Mouse (Mus musculus) intestine, embryonic 16.5 days (tissue): ENCODE results near the gene Rab11fip5. TPM values are rescaled to one million over a fixed set of nuclear protein-coding genes. Genes with fewer than 3 reads are reported as not detected.

Experiments used
- ATAC-seq: fragments of 200-750 bp; cut with Nextera tagmentation; 2 replicates; pipeline ENCODE4 v1.8.0; 2017; ENCODE audit warnings: moderate TSS enrichment, moderate library complexity
- H3K27ac ChIP-seq: fragments of 300-500 bp; sonication (generic); 2 replicates; pipeline ENCODE4 v1.5.1; 2014; ENCODE audit warnings: mild to moderate bottlenecking, low read length
- H3K27me3 ChIP-seq: fragments of 300-500 bp; sonication (generic); replicated peaks from 2 replicates; pipeline ENCODE4 v1.6.1; 2014; ENCODE audit warnings: low read length, control low read depth, mixed read lengths; ENCODE audit not compliant: control insufficient read depth, insufficient read depth
- H3K36me3 ChIP-seq: fragments of 300-500 bp; sonication (generic); 2 replicates; pipeline ENCODE4 v1.6.1; 2014; ENCODE audit warnings: low read length, control low read depth; ENCODE audit not compliant: control insufficient read depth, insufficient read depth
- H3K4me1 ChIP-seq: fragments of 300-500 bp; sonication (generic); 2 replicates; pipeline ENCODE4 v1.6.1; 2014; ENCODE audit warnings: low read length, control low read depth, mixed read lengths; ENCODE audit not compliant: control insufficient read depth, insufficient read depth
- H3K4me2 ChIP-seq: fragments of 300-500 bp; sonication (generic); 2 replicates; pipeline ENCODE4 v1.6.1; 2014; ENCODE audit warnings: low read depth, low read length, control low read depth
- H3K4me3 ChIP-seq: fragments of 300-500 bp; sonication (generic); 2 replicates; pipeline ENCODE4 v1.5.1; 2014; ENCODE audit warnings: mild to moderate bottlenecking, low read length
- H3K9ac ChIP-seq: fragments of 300-500 bp; sonication (generic); 2 replicates; pipeline ENCODE4 v1.6.1; 2014; ENCODE audit warnings: low read depth, low read length
- H3K9me3 ChIP-seq: fragments of 300-500 bp; sonication (generic); 2 replicates; pipeline ENCODE4 v1.6.1; 2016; ENCODE audit warnings: low read length, control low read depth; ENCODE audit not compliant: control insufficient read depth
- WGBS: fragments of 180-500 bp; shearing (Covaris S2); extraction: QIAGEN DNeasy Blood & Tissue Kit; methylation state at CpG from one replicate; pipeline ENCODE4 v1.1.7; 2014; 5-methylcytosine and 5-hydroxymethylcytosine counted together
- polyA plus RNA-seq: library from polyadenylated mRNA; unstranded; fragments of >200 nt; fragmentation: Nextera tagmentation; extraction: Ambion mirVana; gene quantifications from 2 replicates; pipeline ENCODE4 v1.2.1, GENCODE M21; 2015

Gene Rab11fip5
- polyA plus RNA-seq, 1 experiment from 2014 or later: 15.6 TPM

GRCm38 (mm10) chr6:85397165-85397564 lies 22.7 kb upstream of the Rab11fip5 start:
- no peaks in the 10 kb centered on the region for H3K36me3 ChIP-seq
- H3K9me3 ChIP-seq: no peaks in the 10 kb centered on the region
- no peak overlapping the region for H3K4me2 ChIP-seq
- no peaks in the 10 kb centered on the region for H3K27me3 ChIP-seq
- WGBS: 14% methylated on average over 1 of the region's 1 CpGs
- ATAC-seq: no peak
- H3K9ac ChIP-seq: no peak overlapping the region
- no peak overlapping the region for H3K27ac ChIP-seq
- H3K4me1 ChIP-seq: 0 out of 2 replicates have a peak, but pooled peaks cover 2% of the 10 kb centered on the region
- H3K4me3 ChIP-seq: no peak overlapping the region

GRCm38 (mm10) chr6:85395360-85395759 lies 20.9 kb upstream of the Rab11fip5 start:
- WGBS: 81% methylated on average over 2 of the region's 2 CpGs
- H3K27me3 ChIP-seq: no peaks in the 10 kb centered on the region
- H3K36me3 ChIP-seq: no peaks in the 10 kb centered on the region
- no peak overlapping the region for H3K9ac ChIP-seq
- ATAC-seq: no peak
- no peak overlapping the region for H3K4me2 ChIP-seq
- H3K9me3 ChIP-seq: no peaks in the 10 kb centered on the region
- no peak overlapping the region for H3K27ac ChIP-seq
- H3K4me3 ChIP-seq: no peak overlapping the region
- H3K4me1 ChIP-seq: 0 out of 2 replicates have a peak, but pooled peaks cover 2% of the 10 kb centered on the region

- Histone ChIP-seq H3K9me3 (no peaks in the 10 kb centered on the region), H3K4me3 (no peak overlapping the region), H3K27me3 (no peaks in the 10 kb centered on the region), H3K9ac (no peak overlapping the region), H3K36me3 (no peaks in the 10 kb centered on the region), H3K4me2 (no peak overlapping the region), H3K27ac (no peak overlapping the region), H3K4me1 (0 out of 2 replicates have a peak, but pooled peaks cover 2% of the 10 kb centered on the region)
- ATAC-seq: peak; percentile 28; the same call in 1 of the 2 replicates
- 19% methylated on average over 6 of the region's 7 CpGs for WGBS
Observed at GRCm38 (mm10) chr6:85391803-85392202, 17.4 kb upstream of the Rab11fip5 start.

GRCm38 (mm10) chr6:85388608-85389007 lies 14.2 kb upstream of the Rab11fip5 start:
- H3K9me3 ChIP-seq: no peaks in the 10 kb centered on the region
- no peak overlapping the region for H3K27ac ChIP-seq
- H3K4me3 ChIP-seq: no peak overlapping the region
- no peak for ATAC-seq
- H3K4me1 ChIP-seq: 0 out of 2 replicates have a peak, but pooled peaks cover 1% of the 10 kb centered on the region
- H3K4me2 ChIP-seq: no peak overlapping the region
- H3K27me3 ChIP-seq: 0 out of 2 replicates have a peak, but pooled peaks cover 3% of the 10 kb centered on the region
- H3K36me3 ChIP-seq: no peaks in the 10 kb centered on the region
- H3K9ac ChIP-seq: no peak overlapping the region
- 80% methylated on average over 5 of the region's 5 CpGs for WGBS

- no peak overlapping the region for H3K4me3 ChIP-seq
- H3K9ac ChIP-seq: no peak overlapping the region
- H3K4me1 ChIP-seq: peaks cover 17% of the 10 kb centered on the region
- no peaks in the 10 kb centered on the region for H3K36me3 ChIP-seq
- 0 out of 2 replicates have a peak, but pooled peaks cover 3% of the 10 kb centered on the region for H3K27me3 ChIP-seq
- ATAC-seq: no peak
- WGBS: 78% methylated on average over 2 of the region's 2 CpGs
- no peak overlapping the region for H3K27ac ChIP-seq
- no peak overlapping the region for H3K4me2 ChIP-seq
- H3K9me3 ChIP-seq: no peaks in the 10 kb centered on the region
Observed at GRCm38 (mm10) chr6:85382791-85383190, 8.4 kb upstream of the Rab11fip5 start.

GRCm38 (mm10) chr6:85381648-85382020 lies 7.2 kb upstream of the Rab11fip5 start:
- no peaks in the 10 kb centered on the region for H3K9me3 ChIP-seq
- no peaks in the 10 kb centered on the region for H3K36me3 ChIP-seq
- no peak overlapping the region for H3K27ac ChIP-seq
- no peak overlapping the region for H3K4me3 ChIP-seq
- H3K9ac ChIP-seq: no peak overlapping the region
- H3K4me2 ChIP-seq: no peak overlapping the region
- no peak for ATAC-seq
- 86% methylated on average over 10 of the region's 10 CpGs for WGBS
- peaks cover 17% of the 10 kb centered on the region for H3K4me1 ChIP-seq
- 0 out of 2 replicates have a peak, but pooled peaks cover 2% of the 10 kb centered on the region for H3K27me3 ChIP-seq

GRCm38 (mm10) chr6:85380901-85381647 lies 6.6 kb upstream of the Rab11fip5 start:
- Histone ChIP-seq H3K27me3 (no peaks in the 10 kb centered on the region), H3K27ac (0 out of 2 replicates have a peak overlapping the region, but pooled peaks have one; percentile 4), H3K9ac (peak overlapping the region; percentile 14; the same call in 1 of the 2 replicates), H3K4me1 (peaks cover 17% of the 10 kb centered on the region), H3K4me3 (no peak overlapping the region), H3K9me3 (no peaks in the 10 kb centered on the region), H3K4me2 (peak overlapping the region; percentile 13), H3K36me3 (no peaks in the 10 kb centered on the region)
- WGBS: 34% methylated on average over 17 of the region's 17 CpGs
- peak; percentile 27 for ATAC-seq

- Histone ChIP-seq H3K4me3 (no peak overlapping the region), H3K9me3 (no peaks in the 10 kb centered on the region), H3K9ac (no peak overlapping the region; the same call in 1 of the 2 replicates), H3K27me3 (no peaks in the 10 kb centered on the region), H3K4me1 (peaks cover 17% of the 10 kb centered on the region), H3K36me3 (no peaks in the 10 kb centered on the region), H3K4me2 (peak overlapping the region; percentile 13), H3K27ac (no peak overlapping the region)
- whole genome bisulfite sequencing: 28% methylated on average over 10 of the region's 10 CpGs
- ATAC-seq: peak; percentile 77
Observed at GRCm38 (mm10) chr6:85380201-85380900, 5.9 kb upstream of the Rab11fip5 start.

GRCm38 (mm10) chr6:85378629-85379028 lies 4.2 kb upstream of the Rab11fip5 start:
- H3K36me3 ChIP-seq: no peaks in the 10 kb centered on the region
- peak overlapping the region; percentile 78 for H3K27ac ChIP-seq
- H3K4me2 ChIP-seq: no peak overlapping the region
- no peak for ATAC-seq
- H3K4me3 ChIP-seq: no peak overlapping the region
- no peaks in the 10 kb centered on the region for H3K9me3 ChIP-seq
- H3K9ac ChIP-seq: 0 out of 2 replicates have a peak overlapping the region, but pooled peaks have one; percentile 6
- H3K4me1 ChIP-seq: peaks cover 21% of the 10 kb centered on the region
- WGBS: 62% methylated on average over 8 of the region's 8 CpGs
- no peaks in the 10 kb centered on the region for H3K27me3 ChIP-seq
